Mouse (Mus musculus) ovary, postnatal 14 days (tissue): Measurements from ENCODE around the gene Gng5.

ENCODE experiments used
- DNase-seq: peaks from one replicate; pipeline ENCODE4 v3.0.0; 2022; ENCODE audit warnings: low spot score

Gng5 gene

DNA sequence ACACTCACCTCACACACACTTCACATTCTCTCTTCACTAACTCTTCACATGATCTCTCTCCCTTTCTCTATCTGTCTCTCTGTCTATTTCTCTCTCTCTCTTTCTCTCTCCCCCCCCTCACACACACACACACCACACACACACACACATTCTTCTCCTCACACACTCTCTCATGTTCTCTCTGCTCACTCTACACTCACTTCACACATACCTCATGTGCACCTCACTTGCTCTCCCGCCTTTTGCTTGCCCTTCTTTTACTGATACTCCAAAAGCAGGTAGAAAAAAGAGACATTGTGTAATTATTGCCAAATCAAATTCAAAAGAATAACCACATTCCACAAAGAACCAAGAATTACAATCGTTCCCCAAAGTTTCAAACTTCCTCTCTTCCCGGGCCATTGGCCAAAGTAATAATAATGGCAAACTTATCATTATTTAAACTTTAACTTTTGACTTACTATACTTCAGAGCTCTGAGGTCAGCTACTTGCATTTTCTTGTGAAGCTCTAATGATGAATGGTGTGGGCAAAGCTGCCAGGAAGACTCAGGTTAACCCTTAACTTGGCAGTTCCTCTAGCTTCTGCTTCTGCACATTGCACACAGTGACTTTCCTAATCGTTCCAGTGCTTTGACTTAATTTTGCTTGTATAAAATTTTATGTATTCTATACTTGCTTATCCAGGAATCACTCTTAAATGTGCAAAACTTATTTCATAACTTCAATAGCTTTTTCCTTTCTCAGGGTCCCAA lies 41.1 kb downstream of the Gng5 start:
- no peak for DNase-seq

DNA sequence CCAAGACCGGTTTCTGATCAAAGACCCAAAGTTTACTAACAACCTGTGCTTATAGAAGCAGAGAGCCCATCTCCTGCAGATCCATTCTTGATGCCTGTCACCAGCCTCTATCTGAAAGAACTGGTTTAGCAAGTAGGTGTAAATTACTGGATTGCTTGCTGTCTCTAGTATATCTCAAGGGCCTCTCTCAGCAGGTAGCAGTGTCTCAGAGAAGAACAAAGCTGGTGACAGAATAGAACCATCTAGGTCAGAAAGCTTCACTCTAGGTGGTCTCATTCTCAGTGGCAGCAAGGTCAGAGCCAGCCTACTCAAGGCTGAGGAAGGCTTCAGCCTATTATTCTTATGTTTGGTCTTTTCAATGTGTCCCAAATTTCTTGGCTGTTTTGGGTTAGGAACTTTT lies 44.0 kb downstream of the Gng5 start:
- no peak for DNase-seq

DNA sequence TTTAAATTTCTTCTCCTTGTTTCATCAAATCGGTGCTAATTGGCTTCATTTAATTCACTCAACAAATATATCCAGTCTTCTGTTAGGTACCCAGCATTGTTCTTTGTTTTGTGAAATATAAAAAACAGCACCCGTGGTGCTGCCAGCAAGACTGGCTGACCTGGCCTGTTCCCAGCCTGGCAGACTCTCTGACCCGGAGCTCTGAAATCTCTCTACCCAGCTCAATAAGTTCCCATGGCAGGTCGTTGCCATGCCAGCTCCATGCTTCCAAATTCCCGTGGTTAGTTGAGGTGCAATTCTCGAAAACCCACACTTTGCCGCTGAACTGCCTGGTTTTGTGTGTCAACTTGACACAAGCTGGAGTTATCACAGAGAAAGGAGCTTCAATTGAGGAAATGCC lies 55.2 kb downstream of the Gng5 start:
- no peak for DNase-seq
